Mouse (Mus musculus): ENCODE results near the gene Psmb9. TPM values are rescaled to one million over a fixed set of nuclear protein-coding genes. Genes with fewer than 3 reads are reported as not detected.
"Not testable (repeated sequence)": the region's sequence is repeated elsewhere in the genome, so short reads cannot be mapped to it uniquely, and the experiment has no call there.

Psmb9 gene
- total RNA-seq, 4 experiments from 2014 or later: 16.7 to 30.6 (median 25.5) TPM

DNA sequence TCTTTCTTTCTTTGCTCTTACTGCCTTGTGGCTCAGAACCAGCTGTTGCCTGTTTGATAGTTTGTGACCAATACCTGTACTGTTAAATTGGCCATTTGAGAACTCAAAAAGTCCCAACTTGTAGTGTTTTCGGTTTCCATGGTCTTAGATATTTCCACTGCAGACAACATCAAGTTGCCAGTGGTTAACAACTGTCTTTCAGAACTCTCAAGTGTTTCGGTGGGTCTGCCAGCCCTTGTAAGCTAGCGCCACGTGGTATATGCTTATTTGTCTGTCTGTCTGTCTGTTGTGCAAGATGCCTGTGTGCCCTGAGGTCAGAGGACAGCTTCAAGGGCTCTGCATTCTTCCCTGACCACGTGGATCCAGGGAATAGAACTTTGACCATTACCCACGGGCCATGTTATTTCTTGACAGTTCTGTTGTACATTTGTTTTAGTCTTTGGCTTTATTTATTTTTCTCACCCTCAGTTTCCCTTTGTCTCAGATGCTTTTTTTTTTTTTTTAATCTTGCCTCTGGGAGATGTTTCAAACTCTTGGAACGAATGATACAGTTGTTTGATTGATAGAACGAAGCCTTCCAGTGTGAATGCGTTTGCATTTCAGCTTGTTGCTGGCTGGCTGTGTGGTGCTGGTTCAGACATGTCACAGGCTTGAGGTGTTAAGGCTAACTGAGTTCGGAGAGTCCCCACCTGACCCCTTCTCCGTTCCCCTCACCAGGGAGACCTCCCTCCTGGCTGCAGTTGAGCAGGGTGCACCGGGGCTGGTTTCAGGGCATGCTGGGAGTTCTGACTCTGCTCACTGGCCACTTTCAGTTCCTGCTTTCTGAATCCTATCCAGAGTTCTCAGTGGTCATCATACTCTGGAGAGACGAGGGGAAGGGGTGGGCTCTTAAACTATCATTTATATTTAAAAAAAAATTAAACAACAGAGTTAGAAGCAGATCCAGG is 7.4 kb downstream of the Psmb9 start:
- DNase-seq: no peak

DNA sequence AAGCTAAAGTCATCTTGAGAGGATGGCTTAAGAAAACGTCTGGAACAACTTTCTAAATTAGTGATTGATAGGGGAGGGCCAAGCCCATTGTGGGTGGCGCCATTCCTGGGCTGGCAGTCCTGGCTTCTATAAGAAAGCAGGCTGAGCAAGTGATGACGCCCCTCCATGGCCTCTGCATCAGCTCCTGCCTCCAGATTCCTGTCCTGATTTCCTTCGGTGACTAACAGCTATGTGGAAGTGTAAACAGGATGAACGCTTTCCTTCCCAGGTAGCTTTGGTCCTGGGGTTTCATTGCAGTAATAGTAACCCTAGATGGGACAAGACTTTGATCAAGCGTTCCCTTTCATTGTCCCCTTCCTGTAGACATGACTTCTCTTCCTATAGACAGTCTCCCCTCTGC is 8.5 kb downstream of the Psmb9 start:
- no peak for DNase-seq

DNA sequence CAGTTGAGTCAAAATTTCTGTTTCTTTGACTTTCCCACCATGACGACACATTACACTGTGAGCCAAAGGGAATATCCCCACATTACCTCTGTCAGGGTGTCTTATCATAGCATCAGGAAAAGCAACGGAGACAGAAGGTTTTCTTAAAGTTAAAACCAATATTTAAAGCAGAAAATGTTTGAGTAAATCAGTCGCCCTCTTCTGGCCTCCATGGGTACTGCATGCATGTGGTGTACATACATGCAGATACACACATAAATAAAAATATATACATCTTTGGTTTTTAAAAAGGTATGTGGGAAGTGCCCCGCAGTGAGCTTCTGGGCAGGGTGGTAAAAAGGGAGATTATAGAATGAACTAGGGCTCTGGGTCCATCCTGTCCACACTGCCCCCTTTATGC is 10.4 kb downstream of the Psmb9 start:
- no peak for DNase-seq

DNA sequence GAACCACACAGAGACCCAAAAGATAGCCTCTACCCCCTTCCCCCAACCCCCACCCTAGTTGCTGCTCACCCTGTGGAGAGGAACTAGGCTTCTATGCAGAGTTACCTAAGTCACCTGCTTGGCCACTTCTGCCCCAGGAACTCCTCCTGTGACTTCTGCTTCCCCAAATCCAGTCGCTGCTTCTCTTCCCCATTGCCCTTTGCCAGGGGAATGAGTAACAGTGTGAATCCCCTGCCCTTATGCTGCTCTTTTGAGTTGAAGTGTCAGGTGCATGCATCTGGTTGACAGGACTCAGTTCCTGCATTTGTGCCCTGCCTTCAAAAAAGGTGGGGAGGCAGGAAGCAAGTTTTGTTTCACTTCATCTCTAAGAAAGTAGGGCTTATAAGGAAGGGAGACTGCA is 13.5 kb downstream of the Psmb9 start:
- no peak for DNase-seq

DNA sequence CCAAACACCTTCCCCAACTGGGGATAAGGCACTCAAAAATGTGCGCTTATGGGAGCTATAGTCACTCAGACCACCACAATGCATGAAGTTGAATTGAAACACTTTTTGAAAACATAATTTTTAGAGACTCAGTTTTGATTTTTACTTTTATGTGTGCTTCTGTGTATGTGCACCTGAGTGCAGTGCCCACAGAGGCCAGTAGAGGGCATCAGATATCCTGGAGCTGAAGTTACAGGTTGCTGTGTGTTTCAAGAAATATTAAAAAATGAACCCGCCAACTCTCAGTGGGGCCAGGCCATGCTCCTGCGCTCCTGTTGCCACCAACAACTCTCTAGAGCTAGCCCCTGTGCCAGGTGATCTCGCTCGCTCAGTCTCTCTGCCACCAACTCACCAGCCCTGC is 15.0 kb downstream of the Psmb9 start:
- no peak for DNase-seq

DNA sequence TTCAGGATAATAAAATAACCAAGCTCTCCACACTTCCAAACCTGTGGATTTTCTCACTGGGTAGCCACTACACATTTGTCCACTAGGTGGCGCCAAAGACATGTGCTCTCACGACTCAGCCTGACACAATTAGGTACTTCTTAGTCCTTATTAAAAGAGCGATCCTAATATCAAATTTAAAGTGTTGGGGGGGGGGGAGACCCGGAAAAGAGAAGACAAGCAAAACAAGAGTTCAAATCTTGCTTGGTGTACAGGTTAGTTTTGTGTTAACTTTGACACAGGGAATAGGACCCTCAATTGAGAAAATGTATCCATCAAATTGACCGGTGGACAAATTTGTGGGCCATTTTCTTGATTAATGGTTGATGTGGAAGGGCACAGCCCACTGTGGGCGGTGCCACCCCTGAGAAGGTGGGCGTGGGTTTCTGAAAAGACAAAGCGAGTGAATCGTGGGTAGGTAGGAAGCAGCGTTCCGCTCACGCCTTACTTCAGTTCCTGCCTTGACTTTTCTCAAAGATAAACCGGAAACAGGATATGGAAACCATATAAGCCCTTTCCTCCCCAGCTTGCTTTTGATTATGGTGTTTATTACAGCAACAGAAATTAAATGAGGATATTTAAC is 16.6 kb downstream of the Psmb9 start:
- peak; percentile 57 for DNase-seq

DNA sequence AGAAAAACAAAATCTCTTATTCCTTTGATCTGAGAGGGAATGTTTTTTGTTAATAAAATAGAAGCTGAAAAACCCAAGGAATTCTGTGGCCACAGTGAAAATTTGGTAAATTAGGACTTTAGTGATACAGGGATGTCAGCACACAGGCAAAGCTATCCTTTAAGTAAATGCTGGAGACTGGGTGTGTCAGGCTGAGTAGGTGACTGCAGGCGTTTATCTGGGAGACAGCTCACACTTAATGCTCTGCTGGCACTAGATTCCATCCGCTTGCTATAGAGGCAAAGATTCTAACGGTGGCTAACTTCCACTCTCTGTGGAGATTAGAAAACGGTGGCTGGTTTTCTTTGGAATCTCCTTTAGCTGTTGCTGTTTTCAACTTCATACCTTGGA is 17.1 kb downstream of the Psmb9 start:
- no peak for DNase-seq

DNA sequence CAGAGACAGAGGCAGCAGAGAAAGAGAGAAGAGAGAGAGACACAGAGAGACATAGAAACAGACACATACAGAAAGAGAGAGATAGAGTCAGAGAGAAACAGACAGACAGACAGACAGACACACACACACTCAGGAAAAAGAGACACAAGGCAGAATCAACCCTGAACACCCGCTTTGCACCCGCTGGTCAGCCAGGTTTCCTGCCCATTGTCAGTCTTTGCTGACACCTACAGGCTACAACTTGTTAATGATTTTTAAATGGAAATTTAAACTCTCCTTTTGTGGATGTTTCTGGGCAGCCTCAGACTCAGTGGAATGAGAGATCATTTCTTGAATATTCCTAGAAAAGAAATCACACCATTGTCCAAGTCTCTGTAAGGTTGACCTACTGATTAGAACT is 18.3 kb downstream of the Psmb9 start:
- DNase-seq: no peak

DNA sequence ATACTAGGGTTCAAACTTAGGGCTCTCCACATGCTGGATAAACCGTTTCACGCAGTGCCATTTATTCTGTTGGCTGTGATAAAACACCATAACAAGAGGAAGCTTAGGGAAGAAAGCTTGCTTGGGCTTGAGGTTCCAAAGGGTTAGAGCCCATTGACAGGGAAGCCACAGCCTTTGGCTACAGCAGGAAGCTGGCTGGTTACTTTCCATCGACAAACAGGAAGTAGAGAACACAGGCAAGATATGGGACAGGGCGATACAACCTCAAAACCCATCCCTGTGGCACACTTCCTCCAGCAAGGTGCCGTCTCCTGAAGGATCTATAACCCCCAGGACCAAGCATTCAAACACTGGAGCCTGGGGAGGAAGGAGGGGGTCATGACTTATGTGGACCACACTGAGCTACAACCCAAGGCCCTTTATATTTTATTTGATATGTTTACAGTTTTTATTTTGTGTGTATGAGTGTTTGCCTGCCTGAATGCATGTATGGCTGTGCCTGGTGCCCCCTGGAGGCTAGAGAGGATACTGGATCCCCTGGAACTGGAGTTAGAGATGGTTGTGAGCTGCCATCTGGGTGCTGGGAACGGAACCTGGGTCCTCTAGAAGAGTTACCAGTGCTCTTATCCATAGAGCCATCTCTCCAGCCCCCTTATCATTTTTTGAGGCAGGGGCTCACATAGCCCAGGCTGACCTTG is 22.4 kb downstream of the Psmb9 start:
- DNase-seq: no peak

DNA sequence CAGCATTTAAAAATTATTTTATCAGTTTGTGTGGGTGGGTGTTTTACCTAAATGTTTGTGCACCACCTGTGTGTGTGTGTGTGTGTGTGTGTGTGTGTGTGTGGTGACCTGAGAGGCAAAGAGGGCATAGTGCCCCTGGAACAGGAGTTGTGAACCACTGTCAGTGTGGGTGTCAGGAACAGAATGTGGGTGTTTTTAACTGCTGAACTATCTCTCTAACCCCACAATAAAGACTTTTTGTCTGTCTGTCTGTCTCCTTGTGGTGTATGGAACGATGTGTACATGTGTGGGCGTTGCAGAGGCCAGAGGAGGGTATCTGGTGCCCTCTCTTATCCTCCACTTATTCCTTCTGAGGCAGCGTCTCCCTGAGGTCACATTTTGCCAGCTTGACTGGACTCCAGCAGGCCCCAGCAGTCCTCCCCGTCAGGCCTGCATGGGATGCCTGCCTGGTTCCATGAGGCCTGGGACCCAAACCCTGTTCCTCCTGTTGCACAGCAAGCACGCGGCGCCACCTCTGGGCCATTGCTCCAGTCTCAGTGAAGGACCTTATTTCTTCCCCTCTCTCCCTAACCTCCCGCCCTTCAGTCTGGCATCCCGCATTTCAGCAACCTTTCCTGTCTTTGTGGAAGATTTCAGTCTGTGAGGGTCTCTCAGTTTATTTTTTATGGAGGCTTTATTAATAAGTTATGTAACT is 23.2 kb downstream of the Psmb9 start:
- DNase-seq: no peak

DNA sequence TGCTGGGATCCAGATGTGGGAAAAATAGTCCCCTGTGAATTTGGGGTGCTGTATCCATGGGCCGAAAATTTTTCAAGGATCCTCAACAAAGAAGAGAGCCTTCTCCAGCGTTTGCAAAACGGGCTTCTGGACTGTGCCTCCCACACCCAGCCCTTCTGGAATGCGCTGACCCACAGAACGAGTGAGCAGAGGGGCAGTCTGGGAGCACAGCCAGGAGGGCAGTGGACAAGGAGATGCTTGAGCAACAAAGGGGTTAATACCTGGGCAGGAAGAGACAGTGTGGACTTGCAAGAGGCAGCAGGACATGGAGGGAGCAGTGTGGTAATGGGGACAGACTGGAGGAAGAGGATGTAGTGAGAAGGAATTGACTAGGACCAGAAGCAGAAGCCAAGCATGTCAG is 32.0 kb downstream of the Psmb9 start:
- DNase-seq: no peak

DNA sequence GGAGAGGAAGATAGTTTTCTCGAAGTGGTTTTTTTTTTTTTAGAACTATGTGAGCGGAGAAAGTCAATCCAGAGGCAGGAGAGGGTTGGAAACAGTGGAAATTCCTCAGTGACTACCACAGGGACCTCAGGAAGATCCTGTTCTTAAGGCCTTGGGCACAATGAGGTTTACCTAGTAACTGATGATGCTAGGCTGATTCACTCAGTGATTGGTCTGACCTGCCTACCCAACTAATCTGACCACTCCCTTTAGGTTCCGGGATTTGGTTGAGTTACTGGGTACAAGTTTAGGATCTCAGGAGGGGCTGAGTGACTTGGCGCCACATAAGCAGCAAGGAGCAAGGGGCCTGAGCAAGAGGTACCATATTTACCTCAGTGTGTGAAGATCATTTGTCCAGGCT is 34.6 kb downstream of the Psmb9 start, which contains the start of gene H2-DMb1:
H2-DMb1 (plus strand) TSS at position 150 of the 400 bp plus-strand sequence.
- peak; percentile 36 for DNase-seq

DNA sequence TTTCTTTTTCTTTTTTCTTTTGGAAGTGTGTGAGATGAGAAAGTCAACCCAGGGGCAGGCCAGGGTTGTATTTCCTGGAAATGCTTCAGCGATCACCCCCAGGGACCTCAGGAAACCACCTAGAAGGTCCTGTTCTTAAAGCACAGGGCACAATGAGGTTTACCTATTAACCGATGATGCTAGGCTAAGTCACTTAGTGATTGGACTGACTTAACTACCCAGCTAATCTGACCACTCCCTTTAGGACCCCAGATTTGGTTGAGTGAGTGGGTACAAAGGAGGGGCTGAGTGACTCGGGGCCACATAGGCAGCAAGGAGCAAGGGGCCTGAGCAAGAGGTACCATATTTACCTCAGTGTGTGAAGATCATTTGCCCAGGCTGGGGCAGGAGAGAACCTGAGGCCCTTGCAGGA is 42.6 kb downstream of the Psmb9 start:
- DNase-seq: no peak

DNA sequence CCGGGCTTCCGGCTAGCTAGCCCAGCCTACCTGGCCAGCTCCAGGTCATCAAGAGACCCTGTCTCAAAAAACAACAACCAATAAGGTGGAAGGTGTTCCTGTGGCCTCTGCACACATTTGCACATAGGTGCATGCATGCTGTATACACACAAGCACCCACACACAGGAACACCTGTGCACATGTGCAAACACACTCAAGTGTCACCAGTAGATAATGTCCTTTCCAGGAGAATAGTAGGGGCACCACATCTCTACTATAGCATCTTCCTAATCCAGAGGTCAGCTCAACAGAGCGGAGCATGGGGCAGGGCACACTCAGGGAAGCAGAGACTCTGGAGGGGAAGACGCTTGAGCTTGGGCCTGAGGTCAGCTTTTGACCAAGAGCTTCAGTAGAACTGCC is 43.3 kb downstream of the Psmb9 start:
- not testable (repeated sequence) for DNase-seq

DNA sequence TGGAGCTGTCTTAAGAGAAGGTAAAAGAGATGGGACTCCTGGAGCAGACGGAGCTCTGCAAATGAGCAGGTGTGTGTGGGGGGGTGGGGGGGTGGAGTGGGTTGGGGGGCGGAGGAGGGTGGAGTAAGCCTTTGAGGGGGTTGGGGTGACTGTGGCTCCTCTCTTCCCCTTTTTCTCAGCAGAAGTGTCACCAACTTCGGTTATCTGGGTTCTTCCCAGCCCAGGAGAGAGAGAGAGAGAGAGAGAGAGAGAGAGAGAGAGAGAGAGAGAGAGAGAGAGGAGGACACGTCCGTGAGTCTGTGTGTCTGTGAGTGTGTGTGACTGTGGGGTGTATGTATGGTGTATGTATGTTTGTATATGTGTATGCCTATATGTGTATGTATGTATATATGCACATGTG is 44.1 kb downstream of the Psmb9 start:
- no peak for DNase-seq

DNA sequence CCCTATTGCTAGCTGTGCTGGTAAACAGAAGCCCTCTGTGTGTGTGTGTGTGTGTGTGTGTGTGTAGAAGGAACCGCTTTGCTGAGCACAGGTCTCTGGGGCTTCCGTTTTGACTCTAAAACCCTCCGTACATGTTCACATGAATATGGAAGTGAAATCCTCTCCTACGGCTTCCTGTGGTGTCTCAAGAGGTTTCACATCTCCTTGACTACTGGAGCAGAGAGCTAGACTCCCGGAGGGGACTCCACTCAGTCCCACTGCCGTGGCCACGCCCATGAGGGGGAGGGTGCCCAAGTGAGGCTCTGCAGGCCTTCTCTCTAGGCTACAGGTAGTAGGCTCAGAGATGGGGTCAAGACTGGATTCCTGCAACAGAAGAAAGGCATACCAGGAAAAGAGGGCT is 44.5 kb downstream of the Psmb9 start, which contains the start of gene H2-DMb2:
H2-DMb2 (plus strand) TSS at position 275 of the 400 bp plus-strand sequence.
- no peak for DNase-seq

DNA sequence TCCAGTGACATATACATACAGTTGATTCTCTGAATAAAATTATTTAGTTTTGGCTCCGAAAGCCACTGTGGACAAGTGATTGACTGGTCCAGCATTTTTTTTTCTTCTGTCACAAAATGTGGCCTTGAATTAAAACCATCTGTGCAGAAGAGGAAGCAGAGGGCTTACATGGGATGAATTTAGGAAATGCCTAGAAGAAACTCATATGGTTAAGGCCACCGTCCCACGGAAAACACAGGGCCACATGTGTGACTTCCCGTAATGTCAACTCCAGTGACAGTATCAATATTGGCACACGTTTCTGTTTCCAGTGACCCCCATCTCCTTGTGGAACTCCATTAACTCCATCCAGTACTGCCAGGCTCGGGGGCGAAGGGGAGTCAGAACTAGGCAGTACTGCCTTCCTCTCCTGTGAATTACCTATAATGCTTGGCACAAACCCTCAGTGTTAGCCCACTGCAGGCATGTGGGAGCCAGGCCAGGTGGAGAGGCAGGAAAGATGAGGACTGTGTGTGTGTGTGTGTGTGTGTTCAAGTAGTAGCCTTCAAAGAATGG is 45.0 kb downstream of the Psmb9 start:
- no peak for DNase-seq

DNA sequence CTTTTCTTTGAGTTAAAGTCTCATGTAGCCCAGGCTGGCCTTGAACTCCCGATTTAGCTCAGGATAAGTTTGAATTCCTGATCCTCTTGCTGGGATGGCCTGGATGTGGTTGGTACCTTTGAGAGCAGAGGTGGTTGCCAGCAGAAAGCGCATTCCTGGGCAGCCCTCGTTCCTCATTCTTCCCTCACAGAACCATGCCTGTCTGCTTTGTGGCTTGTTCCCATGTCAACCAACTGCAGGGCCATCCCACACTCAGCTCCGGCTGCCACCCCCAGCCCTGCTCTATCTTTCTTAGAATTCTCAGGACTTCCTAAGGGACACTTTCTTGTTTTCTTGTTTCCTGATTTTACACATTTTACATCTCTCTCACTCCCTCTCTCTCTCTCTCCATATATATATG is 46.1 kb downstream of the Psmb9 start:
- no peak for DNase-seq

DNA sequence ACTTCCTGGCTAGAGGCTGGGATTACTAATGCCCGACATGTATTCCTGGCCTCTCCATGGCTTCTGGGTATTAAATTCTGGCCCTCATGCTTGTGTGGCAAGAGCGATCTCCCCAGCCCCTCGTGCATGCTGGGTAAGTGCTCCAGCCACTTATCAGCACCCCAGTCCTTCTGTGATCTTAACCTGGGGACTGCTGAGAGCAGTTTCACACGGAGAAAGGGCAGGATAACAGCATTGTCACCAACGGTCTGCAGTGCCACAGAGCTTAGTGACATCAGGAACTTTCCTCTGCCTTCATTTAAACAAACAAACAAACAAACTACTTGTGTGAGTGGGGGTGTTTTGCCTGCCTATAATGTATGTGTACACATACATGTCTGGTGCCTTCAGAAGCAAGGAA is 47.3 kb downstream of the Psmb9 start:
- no peak for DNase-seq

DNA sequence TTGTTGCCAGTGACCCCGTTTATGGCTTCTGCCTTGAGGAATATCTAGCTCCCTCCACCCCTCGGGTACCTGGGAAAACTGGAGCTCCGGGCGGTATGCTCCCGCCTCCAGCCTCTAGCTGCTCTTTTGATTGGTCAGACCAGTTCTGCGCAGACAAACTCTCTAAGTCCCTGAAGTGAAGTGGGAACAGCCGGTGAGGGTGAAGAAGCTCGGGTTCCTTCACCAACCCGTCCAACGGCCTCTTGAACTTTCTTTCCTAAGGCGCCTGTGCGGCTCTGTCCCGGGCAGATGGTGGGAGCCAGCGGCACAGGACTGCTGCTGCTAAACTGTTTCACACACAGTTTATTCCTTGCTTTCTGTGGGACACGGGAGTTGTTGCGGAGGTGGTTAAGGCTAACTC is 48.1 kb downstream of the Psmb9 start:
- DNase-seq: no peak

DNA sequence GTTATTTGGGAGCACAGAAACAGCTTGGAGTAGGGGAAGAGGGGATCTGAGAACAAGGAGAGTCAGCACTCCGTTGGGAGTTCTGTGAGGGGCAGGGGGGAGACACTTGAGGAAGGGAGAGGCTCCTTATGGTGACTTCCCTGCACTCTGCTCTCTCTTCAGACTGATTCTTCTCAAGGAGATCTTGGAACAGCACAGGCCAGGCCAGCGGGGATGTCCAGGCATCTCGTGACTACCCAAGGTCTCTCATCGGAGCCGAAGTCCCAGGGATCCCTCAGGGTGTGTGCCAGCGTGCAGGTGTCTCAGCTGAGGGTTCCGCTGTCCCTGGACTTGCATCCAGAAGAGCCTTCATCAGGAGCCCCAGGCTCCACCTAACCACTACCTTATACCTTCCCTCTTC is 48.9 kb downstream of the Psmb9 start:
- no peak for DNase-seq

DNA sequence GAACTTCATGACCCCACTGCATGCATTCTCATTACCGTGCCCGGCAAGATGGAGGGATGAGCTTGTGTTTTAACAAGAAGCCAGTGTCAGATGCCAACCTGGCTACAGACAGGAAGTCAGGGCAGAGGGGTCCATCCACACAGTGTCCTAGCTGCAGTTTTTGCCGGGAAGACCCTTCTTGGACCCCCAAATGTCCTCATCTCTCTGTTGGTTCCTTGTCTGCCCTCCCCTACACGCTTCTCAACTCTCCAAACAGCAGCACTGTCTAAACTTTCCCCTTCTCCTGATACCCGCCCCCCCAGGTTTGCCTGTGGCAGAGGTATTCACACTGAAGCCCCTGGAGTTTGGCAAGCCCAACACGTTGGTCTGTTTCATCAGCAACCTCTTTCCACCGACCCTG is 50.0 kb downstream of the Psmb9 start:
- no peak for DNase-seq

Measured in adrenal gland, adult 8-10 months (tissue).